In the genomic region with DNA sequence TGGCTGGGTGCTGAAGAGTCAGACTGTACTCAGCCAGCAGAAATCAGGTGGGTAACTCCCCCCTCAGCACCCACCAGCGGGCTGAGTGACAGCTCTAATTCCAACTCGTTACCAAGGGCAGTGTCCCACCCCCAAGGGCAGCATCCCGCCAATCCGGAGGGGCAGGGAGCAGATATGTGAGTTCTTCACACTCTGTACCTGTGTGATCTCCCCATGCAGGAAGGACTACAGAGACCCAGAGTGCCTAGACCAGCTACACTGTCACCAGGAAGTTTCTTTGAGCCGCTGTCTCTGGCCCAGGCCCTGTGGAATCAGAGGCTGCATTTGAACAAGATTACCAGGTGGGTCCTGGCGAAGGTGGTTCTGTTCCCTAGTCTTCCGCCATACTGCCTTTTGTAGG, we compare ENCODE assay signal across 17 mouse cellular contexts. TPM values are rescaled to one million over a fixed set of nuclear protein-coding genes. Genes with fewer than 3 reads are reported as not detected.
A peak's percentile ranks its signal among the peaks of the same experiment; 100 is the strongest.
DNase-seq lines count a peak whose midpoint lies in the region; ATAC-seq and TF ChIP-seq lines count a peak whose summit lies in the region.
"Had no signal": no experiment of that assay in that cellular context is flagged by ENCODE, and none has a peak within 500 bp of the region (broad histone marks: within the 10 kb centered on the region; RNA-seq: fewer than 3 reads in every experiment).

No protein-coding gene starts in this region.

- no peak for DNase-seq in heart, postnatal 25 days (ENCODE audit: low spot score)
- DNase-seq in lung, postnatal 0 days (ENCODE audit: low spot score) = no peak
- no peak for DNase-seq in lung, postnatal 36 days
- no peak for DNase-seq in left cerebral cortex, postnatal 25 days (ENCODE audit: low spot score in 2 of 2)
- DNase-seq in layer of hippocampus, postnatal 10 days (ENCODE audit: low spot score in 2 of 2) = no peak
- DNase-seq in layer of hippocampus, adult 2 months (ENCODE audit: low spot score in 2 of 2) = no peak
- DNase-seq: adrenal gland, adult 2 months; cerebellum, adult 9-10 months; right cerebral cortex, postnatal 4 days had no signal

- H3K4me1 ChIP-seq in heart, embryonic 11.5 days (ENCODE audit: control insufficient read depth, insufficient read depth, low read length) = no peaks in the 10 kb centered on the region
- no peaks in the 10 kb centered on the region for H3K4me1 ChIP-seq in lung, postnatal 0 days (ENCODE audit: insufficient read depth, low read depth, low read length)
- H3K4me1 ChIP-seq in liver, embryonic 15.5 days (replicated peaks) = peaks cover 83% of the 10 kb centered on the region

- TF ChIP-seq CTCF in lung, postnatal 0 days (IDR thresholded peaks at IDR 0.05) = no peak
- no peak for TF ChIP-seq CTCF in layer of hippocampus, adult 2 months (conservative IDR thresholded peaks at IDR 0.05)

- WGBS in heart, embryonic 11.5 days (ENCODE audit: insufficient replicate concordance) = 30% methylated on average over 7 of the region's 7 CpGs
- WGBS in lung, postnatal 0 days = 44% methylated on average over 7 of the region's 7 CpGs
- WGBS in liver, embryonic 15.5 days (ENCODE audit: insufficient replicate concordance) = 53% methylated on average over 7 of the region's 7 CpGs

- H3K4me3 ChIP-seq in heart, embryonic 11.5 days (ENCODE audit: low read depth, low read length) = no peak overlapping the region
- H3K4me3 ChIP-seq in lung, postnatal 0 days (ENCODE audit: low read depth, low read length) = no peak overlapping the region
- H3K4me3 ChIP-seq in liver, embryonic 15.5 days (replicated peaks) = peak overlapping the region; percentile 46
- no peak overlapping the region for H3K4me3 ChIP-seq in layer of hippocampus, adult 2 months
- H3K4me3 ChIP-seq: forebrain, embryonic 13.5 days; midbrain, embryonic 10.5 days had no signal

- intact Hi-C loops in heart, postnatal 25 days (cut with DNase I) = no loop called here
- intact Hi-C loops in left cerebral cortex, postnatal 25 days (cut with DNase I) = no loop called here

- TF ChIP-seq EP300 in lung, postnatal 0 days (IDR thresholded peaks at IDR 0.05) = no peak

- no peaks in the 10 kb centered on the region for H3K9me3 ChIP-seq in heart, embryonic 11.5 days (replicated peaks; ENCODE audit: control insufficient read depth, low read length)
- H3K9me3 ChIP-seq in lung, postnatal 0 days (ENCODE audit: low read length) = no peaks in the 10 kb centered on the region
- no peaks in the 10 kb centered on the region for H3K9me3 ChIP-seq in liver, embryonic 15.5 days (replicated peaks)
- H3K9me3 ChIP-seq: forebrain, embryonic 13.5 days; midbrain, embryonic 10.5 days had no signal

- no peaks in the 10 kb centered on the region for H3K36me3 ChIP-seq in heart, embryonic 11.5 days (ENCODE audit: control insufficient read depth, insufficient read depth, low read length)
- no peaks in the 10 kb centered on the region for H3K36me3 ChIP-seq in lung, postnatal 0 days (ENCODE audit: insufficient read depth, low read length)
- peaks cover 5% of the 10 kb centered on the region; the same call in 1 of the 2 replicates for H3K36me3 ChIP-seq in liver, embryonic 15.5 days (replicated peaks)
- H3K36me3 ChIP-seq: midbrain, embryonic 10.5 days had no signal

- peak overlapping the region; percentile 42 for H3K4me2 ChIP-seq in heart, embryonic 11.5 days
- 0 out of 2 replicates have a peak overlapping the region, but pooled peaks have one; percentile 19 for H3K4me2 ChIP-seq in lung, postnatal 0 days (replicated peaks; ENCODE audit: low read depth, low read length)
- peak overlapping the region; percentile 62 for H3K4me2 ChIP-seq in liver, embryonic 15.5 days
- H3K4me2 ChIP-seq: forebrain, embryonic 13.5 days had no signal

- ATAC-seq in heart, embryonic 11.5 days (replicated peaks; ENCODE audit: insufficient number of reproducible peaks, low FRiP score, low TSS enrichment) = no peak
- no peak for ATAC-seq in lung, postnatal 0 days
- no peak for ATAC-seq in liver, embryonic 15.5 days (ENCODE audit: insufficient read depth)
- ATAC-seq: forebrain, embryonic 13.5 days had no signal

- H3K9ac ChIP-seq in heart, embryonic 11.5 days (ENCODE audit: low read depth, low read length) = no peak overlapping the region
- no peak overlapping the region for H3K9ac ChIP-seq in lung, postnatal 0 days (replicated peaks; ENCODE audit: low read depth)
- H3K9ac ChIP-seq in liver, embryonic 15.5 days = peak overlapping the region; percentile 48
- H3K9ac ChIP-seq: forebrain, embryonic 13.5 days had no signal

- H3K27ac ChIP-seq in heart, embryonic 11.5 days (ENCODE audit: low read depth, low read length) = no peak overlapping the region
- H3K27ac ChIP-seq in lung, postnatal 0 days (ENCODE audit: low read length) = no peak overlapping the region
- H3K27ac ChIP-seq in liver, embryonic 15.5 days (replicated peaks) = peak overlapping the region; percentile 69
- H3K27ac ChIP-seq in layer of hippocampus, adult 2 months = no peak overlapping the region
- H3K27ac ChIP-seq: forebrain, embryonic 13.5 days; midbrain, embryonic 10.5 days had no signal

- H3K27me3 ChIP-seq in heart, embryonic 11.5 days (ENCODE audit: control insufficient read depth, insufficient read depth, low read length) = no peaks in the 10 kb centered on the region
- H3K27me3 ChIP-seq in lung, postnatal 0 days (replicated peaks; ENCODE audit: insufficient read depth, low read length) = no peaks in the 10 kb centered on the region
- H3K27me3 ChIP-seq in liver, embryonic 15.5 days = no peaks in the 10 kb centered on the region
- H3K27me3 ChIP-seq: forebrain, embryonic 13.5 days had no signal

RNA-seq across cellular contexts. Expression of gene Unc5cl, which starts 0.5 kb away (rescaled TPM):
- 0.17 and 0.23 TPM in 2 replicates for polyA plus RNA-seq in heart, embryonic 11.5 days (2014; fragmentation: Nextera tagmentation; extraction: Ambion mirVana)
- under 1 TPM; 0.14 to 0.16 TPM for total RNA-seq in heart, postnatal 25 days (2021)
- polyA plus RNA-seq in lung, postnatal 0 days (2015; fragmentation: Nextera tagmentation; extraction: Ambion mirVana) = 0.44 and 0.69 TPM in 2 replicates
- polyA plus RNA-seq in liver, embryonic 15.5 days (2015; fragmentation: Nextera tagmentation; extraction: Ambion mirVana) = 4.0 and 5.2 TPM in 2 replicates
- under 1 TPM; 0.11 to 0.27 TPM for total RNA-seq in left cerebral cortex, postnatal 25 days (2021)
- total RNA-seq in layer of hippocampus, postnatal 10 days (2021) = 1 to 10 TPM in 1 of 2 experiments, under 1 TPM in 1; 0.98 to 2.0 TPM
- under 1 TPM; 0.37 to 0.92 TPM for total RNA-seq in layer of hippocampus, adult 2 months (2021)
- total RNA-seq: adrenal gland, adult 2 months; gastrocnemius, adult 18-20 months; liver, adult 2 months had no signal
- polyA plus RNA-seq: adrenal gland, adult 2 months; heart, postnatal 0 days; midbrain, embryonic 10.5 days had no signal

RNA-seq across cellular contexts. Expression of gene Tspo2, which starts 2.9 kb away (rescaled TPM):
- polyA plus RNA-seq in heart, embryonic 11.5 days (2014; fragmentation: Nextera tagmentation; extraction: Ambion mirVana) = 2.1 TPM in 2 replicates
- total RNA-seq in heart, postnatal 25 days (2021) = 1 to 10 TPM in 1 of 2 experiments, under 1 TPM in 1; 0.91 to 1.2 TPM
- polyA plus RNA-seq in lung, postnatal 0 days (2015; fragmentation: Nextera tagmentation; extraction: Ambion mirVana) = 2.0 and 3.1 TPM in 2 replicates
- 182 and 191 TPM in 2 replicates for polyA plus RNA-seq in liver, embryonic 15.5 days (2015; fragmentation: Nextera tagmentation; extraction: Ambion mirVana)
- not detected for total RNA-seq in left cerebral cortex, postnatal 25 days (2021)
- not detected for total RNA-seq in layer of hippocampus, postnatal 10 days (2021)
- total RNA-seq in layer of hippocampus, adult 2 months (2021) = not detected
- total RNA-seq: adrenal gland, adult 2 months; gastrocnemius, adult 18-20 months; left cerebral cortex, adult 8-10 months; liver, adult 2 months had no signal
- polyA plus RNA-seq: adrenal gland, adult 2 months; liver, adult 2 months had no signal

RNA-seq across cellular contexts. Expression of gene Apobec2, which starts 21.5 kb away (rescaled TPM):
- polyA plus RNA-seq in heart, embryonic 11.5 days (2014; fragmentation: Nextera tagmentation; extraction: Ambion mirVana) = 213 and 216 TPM in 2 replicates
- total RNA-seq in heart, postnatal 25 days (2021) = 100 to 1,000 TPM; 245 to 262 TPM
- polyA plus RNA-seq in lung, postnatal 0 days (2015; fragmentation: Nextera tagmentation; extraction: Ambion mirVana) = 5.6 and 6.5 TPM in 2 replicates
- polyA plus RNA-seq in liver, embryonic 15.5 days (2015; fragmentation: Nextera tagmentation; extraction: Ambion mirVana) = 2.5 and 4.3 TPM in 2 replicates
- total RNA-seq in left cerebral cortex, postnatal 25 days (2021) = not detected
- total RNA-seq in layer of hippocampus, postnatal 10 days (2021) = under 1 TPM in 1 of 2 experiments, not detected in 1; 0.47 TPM
- total RNA-seq in layer of hippocampus, adult 2 months (2021) = under 1 TPM in 1 of 2 experiments, not detected in 1; 0.33 TPM
- polyA plus RNA-seq: liver, adult 2 months had no signal

RNA-seq across cellular contexts. Expression of gene Oard1, which starts 44.4 kb away (rescaled TPM):
- polyA plus RNA-seq in heart, embryonic 11.5 days (2014; fragmentation: Nextera tagmentation; extraction: Ambion mirVana) = 47.4 and 48.0 TPM in 2 replicates
- 10 to 100 TPM; 12.9 to 14.3 TPM for total RNA-seq in heart, postnatal 25 days (2021)
- polyA plus RNA-seq in lung, postnatal 0 days (2015; fragmentation: Nextera tagmentation; extraction: Ambion mirVana) = 43.9 and 45.8 TPM in 2 replicates
- 42.8 and 44.0 TPM in 2 replicates for polyA plus RNA-seq in liver, embryonic 15.5 days (2015; fragmentation: Nextera tagmentation; extraction: Ambion mirVana)
- total RNA-seq in left cerebral cortex, postnatal 25 days (2021) = 1 to 10 TPM; 7.8 to 9.5 TPM
- total RNA-seq in layer of hippocampus, postnatal 10 days (2021) = 10 to 100 TPM; 11.9 to 16.2 TPM
- 10 to 100 TPM; 11.1 to 15.1 TPM for total RNA-seq in layer of hippocampus, adult 2 months (2021)

RNA-seq across cellular contexts. Expression of gene Nfya, which starts 44.5 kb away (rescaled TPM):
- polyA plus RNA-seq in heart, embryonic 11.5 days (2014; fragmentation: Nextera tagmentation; extraction: Ambion mirVana) = 16.9 and 19.6 TPM in 2 replicates
- 10 to 100 TPM; 19.6 to 21.4 TPM for total RNA-seq in heart, postnatal 25 days (2021)
- 5.6 and 8.5 TPM in 2 replicates for polyA plus RNA-seq in lung, postnatal 0 days (2015; fragmentation: Nextera tagmentation; extraction: Ambion mirVana)
- polyA plus RNA-seq in liver, embryonic 15.5 days (2015; fragmentation: Nextera tagmentation; extraction: Ambion mirVana) = 8.0 TPM in 2 replicates
- total RNA-seq in left cerebral cortex, postnatal 25 days (2021) = 10 to 100 TPM; 27.5 to 31.8 TPM
- 10 to 100 TPM; 33.5 to 38.1 TPM for total RNA-seq in layer of hippocampus, postnatal 10 days (2021)
- 10 to 100 TPM; 21.4 to 26.7 TPM for total RNA-seq in layer of hippocampus, adult 2 months (2021)

Comparison
In these comparisons a context has a peak if more than half of its experiments do, and no peak if none do; other contexts are left out.
1. RNA of gene Apobec2, which starts 21.5 kb away (total RNA-seq): 245 to 262 TPM in heart, postnatal 25 days; 0.47 TPM in layer of hippocampus, postnatal 10 days, 0.33 TPM in layer of hippocampus, adult 2 months and not detected in left cerebral cortex, postnatal 25 days; every median in the first group is over 100 times any median in the second.
2. Peak in every context shown above with its lines, with median percentiles within 50 percentile points of each other: H3K4me2 ChIP-seq.